Mouse (Mus musculus): ENCODE measurements around the gene F5.

DNA sequence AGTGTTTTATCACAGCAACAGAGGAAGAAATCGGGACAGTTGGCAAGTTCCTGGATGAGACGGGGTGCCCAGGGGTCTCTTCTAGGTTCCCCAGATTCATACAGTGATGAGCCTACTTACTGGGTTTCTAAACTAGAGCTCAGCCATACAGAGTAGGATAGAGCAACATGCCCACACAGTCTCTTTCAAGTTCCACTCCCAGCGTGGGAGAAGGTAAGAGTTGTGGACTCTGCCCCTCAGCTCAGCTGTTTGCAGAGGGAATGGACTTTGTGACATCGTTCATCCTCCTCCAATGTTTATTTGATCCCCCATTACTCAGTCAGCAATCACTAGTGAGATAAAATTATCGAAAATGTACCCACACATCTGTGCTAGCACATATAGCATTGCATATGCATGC lies 11.1 kb downstream of the F5 start:
- no peak for TF ChIP-seq CTCF (conservative IDR thresholded peaks at IDR 0.05 in 1 of 2, IDR thresholded peaks at IDR 0.05 in 1 of 2; ENCODE audit: low read depth in 2 of 2, low read length in 2 of 2)
- TF ChIP-seq RAD21 (IDR thresholded peaks at IDR 0.05; ENCODE audit: low read depth, low read length): no peak
- no peak for TF ChIP-seq EP300 (IDR thresholded peaks at IDR 0.05; ENCODE audit: low read length)
- TF ChIP-seq CHD1 (IDR thresholded peaks at IDR 0.05; ENCODE audit: low read depth, low read length): no peak
- TF ChIP-seq BHLHE40 (IDR thresholded peaks at IDR 0.05; ENCODE audit: low read depth, low read length): no peak
- no peak for TF ChIP-seq HCFC1 (IDR thresholded peaks at IDR 0.05; ENCODE audit: low read depth, low read length)
- TF ChIP-seq TBP (conservative IDR thresholded peaks at IDR 0.05; ENCODE audit: low read depth, low read length): no peak
- TF ChIP-seq POLR2A (IDR thresholded peaks at IDR 0.05; ENCODE audit: low read depth, low read length): no peak
- TF ChIP-seq MAFK (IDR thresholded peaks at IDR 0.05; ENCODE audit: insufficient replicate concordance, low read length): no peak
- TF ChIP-seq ETS1 (conservative IDR thresholded peaks at IDR 0.05; ENCODE audit: low read depth, low read length): no peak
- no peak for TF ChIP-seq JUN (IDR thresholded peaks at IDR 0.05; ENCODE audit: insufficient read depth, low read depth, low read length)
- TF ChIP-seq USF1 (IDR thresholded peaks at IDR 0.05; ENCODE audit: low read depth, low read length): no peak
- no peak for TF ChIP-seq NRF1 (IDR thresholded peaks at IDR 0.05; ENCODE audit: low read depth, low read length)
- TF ChIP-seq MEF2A (IDR thresholded peaks at IDR 0.05; ENCODE audit: borderline replicate concordance, low read depth, low read length): no peak
